Mouse (Mus musculus) A20 (cell line): ENCODE data around the gene Mtr.

Source experiments
- DNase-seq: peaks from one replicate; pipeline ENCODE4 v3.0.0-alpha.2; 2011; ENCODE audit warnings: low read depth, low spot score

The Mtr gene

GRCm38 (mm10) chr13:12257391-12258380 is at the start of gene Mtr:
Mtr (minus strand) TSS chr13:12258113.
- DNase-seq, result peak; percentile 98

- DNase-seq, result no peak
Observed at GRCm38 (mm10) chr13:12307286-12307685, 49.4 kb upstream of the Mtr start.

- DNase-seq, result no peak
Observed at GRCm38 (mm10) chr13:12305540-12305939, 47.6 kb upstream of the Mtr start.

GRCm38 (mm10) chr13:12304991-12305390 is 47.1 kb upstream of the Mtr start:
- DNase-seq, result no peak

GRCm38 (mm10) chr13:12297777-12298176 is 39.9 kb upstream of the Mtr start:
- DNase-seq, result no peak

GRCm38 (mm10) chr13:12296701-12297100 is 38.8 kb upstream of the Mtr start:
- peak; percentile 47 for DNase-seq

- no peak for DNase-seq
Observed at GRCm38 (mm10) chr13:12293810-12294209, 35.9 kb upstream of the Mtr start.

GRCm38 (mm10) chr13:12290700-12291099 is 32.8 kb upstream of the Mtr start:
- peak; percentile 70 for DNase-seq

- no peak for DNase-seq
Observed at GRCm38 (mm10) chr13:12284528-12284927, 26.6 kb upstream of the Mtr start.

- no peak for DNase-seq
Observed at GRCm38 (mm10) chr13:12283826-12284225, 25.9 kb upstream of the Mtr start.

- DNase-seq, result no peak
Observed at GRCm38 (mm10) chr13:12274721-12275120, 16.8 kb upstream of the Mtr start.

GRCm38 (mm10) chr13:12274220-12274619 is 16.3 kb upstream of the Mtr start:
- no peak for DNase-seq

- DNase-seq, result peak; percentile 75
Observed at GRCm38 (mm10) chr13:12272953-12273352, 15.0 kb upstream of the Mtr start.

GRCm38 (mm10) chr13:12267971-12268370 is 10.1 kb upstream of the Mtr start:
- no peak for DNase-seq

- peak; percentile 33 for DNase-seq
Observed at GRCm38 (mm10) chr13:12267097-12267496, 9.2 kb upstream of the Mtr start.

- peak; percentile 42 for DNase-seq
Observed at GRCm38 (mm10) chr13:12263996-12264395, 6.1 kb upstream of the Mtr start.

- peak; percentile 70 for DNase-seq
Observed at GRCm38 (mm10) chr13:12261505-12261904, 3.6 kb upstream of the Mtr start.

- DNase-seq, result peak; percentile 72
Observed at GRCm38 (mm10) chr13:12256871-12257390, 982 bp downstream of the Mtr start.

GRCm38 (mm10) chr13:12255911-12256705 is 1.8 kb downstream of the Mtr start:
- peak; percentile 53 for DNase-seq

- no peak for DNase-seq
Observed at GRCm38 (mm10) chr13:12250496-12250895, 7.4 kb downstream of the Mtr start.

- no peak for DNase-seq
Observed at GRCm38 (mm10) chr13:12249195-12249898, 8.6 kb downstream of the Mtr start.
